Mouse (Mus musculus): ENCODE measurements around the gene Fam76a.

- no peak for TF ChIP-seq CTCF (IDR thresholded peaks at IDR 0.05; ENCODE audit: insufficient read depth, low read depth, low read length)
- TF ChIP-seq POLR2A (IDR thresholded peaks at IDR 0.05; ENCODE audit: insufficient read depth, low read depth, low read length) = no peak
Measured at GRCm38 (mm10) chr4:132920171-132920570, 2.2 kb downstream of the Fam76a start.
